Mouse (Mus musculus) right cerebral cortex, adult 2 months (tissue): ENCODE measurements around the gene Ifi27.
"Not testable (repeated sequence)": the region's sequence is repeated elsewhere in the genome, so short reads cannot be mapped to it uniquely, and the experiment has no call there.

Experiments used
- DNase-seq, 2 experiments: peaks; one replicate each; pipeline ENCODE4 v3.0.0; 2021 to 2022; ENCODE audit warnings: low spot score in 2 of 2

Gene Ifi27

DNA sequence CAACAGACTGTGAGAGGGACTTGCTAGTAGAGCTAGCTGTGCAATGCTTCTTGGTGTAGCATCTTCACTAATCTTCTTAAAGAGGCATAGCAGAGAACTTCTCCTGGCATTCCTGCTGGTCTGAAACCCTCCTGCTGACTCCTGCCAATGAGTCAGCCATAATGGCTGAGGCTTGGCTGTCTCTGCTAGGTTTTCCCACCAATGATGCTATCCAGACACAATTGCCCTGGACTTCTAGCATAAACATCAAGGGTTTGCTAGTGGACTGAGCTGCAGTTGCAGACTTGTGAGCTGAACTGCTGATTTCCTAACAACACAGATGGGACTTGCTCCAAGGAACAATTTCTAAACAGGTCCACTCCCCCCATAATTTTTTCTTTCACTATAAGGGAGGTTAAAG lies 19.4 kb downstream of the Ifi27 start:
- no peak for DNase-seq

DNA sequence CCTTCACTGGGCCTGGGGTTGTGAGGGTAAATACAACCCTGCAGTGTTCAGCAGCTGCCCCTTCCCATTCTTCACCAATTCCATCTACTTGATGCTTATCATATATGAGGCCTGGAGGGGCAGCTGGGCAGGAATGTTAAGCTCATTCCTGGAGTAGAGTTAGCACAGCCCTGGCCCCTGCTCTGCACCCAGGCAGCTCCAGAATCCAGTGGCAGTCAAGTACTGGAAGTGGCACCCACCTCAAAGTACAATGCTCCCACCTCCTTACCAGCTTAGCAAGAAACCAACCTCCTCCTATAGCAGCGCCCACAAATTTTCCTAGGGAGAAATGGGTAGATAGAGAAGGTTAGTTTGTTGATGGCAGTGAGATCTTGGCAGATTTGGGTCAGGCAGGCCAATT lies 22.7 kb downstream of the Ifi27 start:
- DNase-seq, result not testable (repeated sequence)

DNA sequence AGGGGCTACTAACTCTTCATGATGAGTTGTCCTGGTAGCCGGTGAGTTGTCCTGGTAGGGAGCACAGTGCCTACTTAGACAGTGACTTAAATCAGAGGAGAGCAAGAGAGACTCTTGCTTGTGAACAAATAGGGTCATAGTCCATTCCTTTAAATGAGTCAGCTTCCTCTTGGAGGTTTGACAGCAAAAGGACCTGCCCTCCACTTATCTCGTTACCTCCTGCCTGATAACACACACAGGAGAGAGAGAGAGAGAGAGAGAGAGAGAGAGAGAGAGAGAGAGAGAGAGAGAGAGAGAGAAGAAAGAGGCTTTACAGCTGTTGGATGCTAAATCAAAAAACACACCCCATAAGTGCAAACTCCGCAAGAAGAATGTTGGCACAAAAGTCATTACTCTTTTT lies 23.1 kb downstream of the Ifi27 start, which contains the start of gene Ifi27l2b:
Ifi27l2b (minus strand) TSS at position 84 of the 400 bp plus-strand sequence.
- DNase-seq, result no peak

DNA sequence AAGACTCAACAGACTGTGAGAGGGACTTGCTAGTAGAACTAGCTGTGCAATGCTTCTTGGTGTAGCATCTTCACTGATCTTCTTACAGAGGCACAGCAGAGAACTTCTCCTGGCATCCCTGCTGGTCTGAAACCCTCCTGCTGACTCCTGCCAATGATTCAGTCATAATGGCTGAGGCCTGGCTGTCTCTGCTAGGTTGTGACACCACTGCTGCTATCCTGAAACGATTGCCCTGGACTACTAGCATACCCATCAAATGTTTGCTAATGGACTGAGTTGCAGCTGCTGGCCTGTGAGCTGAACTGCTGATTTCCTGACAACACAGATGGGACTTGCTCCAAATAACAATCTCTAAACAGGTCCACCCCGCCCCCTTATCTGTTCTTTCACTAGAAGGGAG lies 40.5 kb downstream of the Ifi27 start:
- no peak for DNase-seq

DNA sequence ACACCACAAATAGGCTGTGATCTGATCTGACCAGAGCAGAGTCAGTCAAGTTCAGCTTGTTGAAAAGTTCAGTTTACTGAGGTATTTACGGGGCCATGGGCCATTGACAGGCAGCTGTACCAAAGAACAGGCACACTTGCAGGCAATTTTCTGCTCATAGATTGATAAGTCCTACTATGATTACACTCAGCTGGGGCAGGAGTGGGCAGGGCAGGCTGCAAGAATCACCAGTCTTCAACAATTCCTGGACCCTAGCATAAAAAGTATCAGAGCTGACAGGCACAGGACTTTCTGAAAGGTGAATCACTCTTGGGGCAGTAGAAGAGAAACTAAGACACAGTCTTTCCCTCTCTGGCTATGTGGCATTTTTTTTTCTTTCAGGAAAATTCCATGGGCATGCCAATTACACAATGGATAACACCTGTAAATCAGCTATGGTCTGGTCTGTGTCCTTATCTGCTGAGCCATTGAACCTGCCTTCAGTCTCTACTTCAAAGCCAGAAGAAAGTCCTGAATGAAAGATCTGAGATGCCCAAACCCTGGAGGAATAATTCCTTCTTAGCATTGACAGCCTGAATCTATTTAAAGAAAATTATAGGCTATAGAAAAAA lies 42.9 kb downstream of the Ifi27 start:
- DNase-seq, result no peak

DNA sequence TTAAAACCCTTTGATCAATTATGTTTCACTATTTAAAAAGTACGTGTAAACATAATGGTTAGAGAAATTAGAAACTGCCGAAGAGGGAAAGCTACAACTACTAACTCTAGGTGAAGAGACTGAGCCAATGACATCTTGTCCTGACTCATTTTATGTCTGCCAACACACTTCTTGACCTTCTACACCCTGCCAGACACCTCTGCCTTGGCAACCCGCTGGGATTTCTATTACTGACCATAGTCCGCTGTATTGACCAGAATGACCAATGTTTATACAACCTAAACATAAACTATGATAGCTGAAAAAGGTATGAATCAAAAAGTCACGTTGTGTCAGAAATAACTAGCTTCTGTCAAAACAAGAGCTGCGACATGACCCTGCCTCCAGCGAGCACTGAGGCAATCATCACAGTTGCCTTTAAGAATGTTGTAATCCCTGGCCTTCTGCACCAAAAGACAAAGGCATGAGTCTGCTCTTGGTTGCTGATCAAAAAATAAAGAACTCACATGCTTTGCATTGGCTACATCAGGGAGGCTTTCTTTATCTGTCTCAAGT lies 43.5 kb downstream of the Ifi27 start:
- DNase-seq, result no peak

DNA sequence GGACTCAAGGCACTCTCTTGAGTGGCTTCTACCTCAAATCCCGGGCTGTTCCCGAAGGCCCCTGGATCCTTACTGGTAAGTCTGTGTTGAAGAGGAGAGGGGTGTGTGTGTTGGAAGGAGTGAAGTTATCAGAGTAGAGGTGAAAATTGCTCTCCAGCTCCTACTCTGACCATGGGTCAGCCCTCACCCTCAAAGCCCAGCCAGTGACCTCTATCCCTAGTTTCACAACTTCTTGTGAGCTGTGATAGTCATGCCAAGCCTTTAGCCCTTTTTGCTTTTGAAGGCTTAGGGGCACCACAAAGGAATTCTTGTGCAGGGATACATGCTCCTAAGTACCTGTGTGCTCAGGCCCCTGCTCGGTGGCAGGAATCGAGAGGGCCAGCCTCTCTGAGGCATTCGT lies 47.7 kb downstream of the Ifi27 start:
- no peak for DNase-seq

DNA sequence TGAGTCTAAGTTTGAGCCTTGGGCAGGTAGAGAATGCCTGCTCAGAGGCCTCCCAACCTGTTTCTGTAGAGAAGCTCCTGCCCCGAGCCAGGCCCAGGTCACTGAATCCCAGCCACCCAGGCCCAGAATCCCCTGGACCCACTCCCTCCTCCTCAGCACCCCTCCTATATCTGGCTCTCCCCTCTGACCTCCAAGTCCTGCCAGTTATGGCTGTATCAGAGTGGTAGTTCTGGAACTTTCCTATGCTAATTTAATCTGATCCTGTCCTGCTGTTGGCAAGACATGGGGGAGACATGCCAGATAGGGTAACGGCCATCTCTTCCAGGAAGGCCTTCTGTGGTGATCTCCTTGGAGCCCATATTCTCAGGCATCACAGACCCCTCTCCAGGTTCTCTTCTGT lies 48.8 kb downstream of the Ifi27 start:
- DNase-seq, result no peak

DNA sequence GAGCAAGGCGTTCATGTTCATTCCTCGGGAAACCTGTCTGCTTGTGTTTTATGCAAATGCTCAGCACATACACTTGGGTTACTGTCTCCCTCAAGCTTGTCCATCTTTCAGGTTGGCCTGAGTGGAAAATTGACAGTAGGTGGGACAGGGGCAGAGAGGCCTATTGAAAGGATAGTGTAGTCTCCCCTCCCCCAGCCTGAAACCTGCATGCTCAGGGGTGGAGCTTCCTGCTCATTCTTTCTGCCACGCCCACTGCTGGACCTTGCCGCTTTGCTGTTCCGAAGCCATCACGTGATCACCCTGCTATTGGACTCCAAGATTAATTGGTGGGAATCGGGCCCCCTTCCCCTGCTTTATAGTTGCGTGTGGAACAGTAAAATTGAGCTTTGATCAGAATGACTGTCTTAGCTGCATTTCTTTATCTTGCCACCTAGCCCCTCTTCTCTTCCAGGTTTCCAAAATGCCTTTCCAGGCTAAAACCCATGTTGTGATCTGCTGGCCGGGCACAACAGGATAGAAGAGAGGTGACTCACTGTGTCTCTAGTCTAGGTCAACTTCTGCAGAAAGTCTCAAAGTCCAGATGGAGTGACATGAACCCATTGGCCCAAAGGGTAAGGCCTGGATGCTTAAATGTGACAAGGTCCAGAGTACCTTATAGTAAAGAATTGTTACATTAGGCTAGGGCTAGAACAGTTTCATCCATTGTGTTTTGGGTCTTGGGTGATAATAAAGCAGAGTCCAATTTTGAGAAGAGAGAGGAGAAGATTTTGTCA lies 50.4 kb downstream of the Ifi27 start:
- not testable (repeated sequence) for DNase-seq

DNA sequence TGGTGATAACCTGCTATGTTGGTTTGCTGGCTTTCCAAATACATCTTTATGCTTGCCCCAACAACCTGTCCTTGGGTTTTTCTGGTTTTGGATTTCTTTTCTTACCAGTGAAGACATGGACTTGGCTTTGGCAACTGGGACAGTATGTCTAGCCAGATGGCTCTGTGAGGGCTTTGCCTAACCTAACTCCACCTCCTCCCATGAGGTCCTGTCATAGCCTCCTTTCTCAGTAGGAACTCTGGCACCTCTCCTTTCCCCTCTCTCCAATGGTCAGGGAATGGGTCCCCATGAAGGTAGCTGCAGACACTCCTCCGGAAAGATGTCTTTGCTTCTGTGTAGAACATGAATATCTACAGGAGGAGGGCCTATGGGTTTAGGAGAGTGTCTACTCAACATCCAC lies 52.7 kb downstream of the Ifi27 start:
- DNase-seq, result no peak

DNA sequence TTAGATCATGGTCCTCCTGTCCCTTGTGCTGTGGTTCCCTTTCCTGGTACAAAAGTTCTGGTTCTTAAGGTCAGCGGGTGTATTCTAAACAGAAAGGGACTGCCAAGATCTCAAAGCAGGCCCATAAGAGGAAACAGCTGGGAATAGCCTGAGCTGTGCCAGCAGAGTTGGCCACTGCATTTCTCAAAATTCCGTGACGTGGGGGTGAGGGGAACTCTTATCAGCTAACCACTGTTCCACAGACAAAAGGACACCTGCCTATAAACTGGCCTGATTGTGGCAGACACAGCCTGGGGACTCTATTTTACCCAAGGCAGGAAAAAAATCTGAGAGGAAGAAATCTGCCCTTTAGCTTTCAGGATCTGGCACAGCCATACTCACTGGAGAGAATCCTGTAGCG lies 53.3 kb downstream of the Ifi27 start:
- DNase-seq, result no peak

DNA sequence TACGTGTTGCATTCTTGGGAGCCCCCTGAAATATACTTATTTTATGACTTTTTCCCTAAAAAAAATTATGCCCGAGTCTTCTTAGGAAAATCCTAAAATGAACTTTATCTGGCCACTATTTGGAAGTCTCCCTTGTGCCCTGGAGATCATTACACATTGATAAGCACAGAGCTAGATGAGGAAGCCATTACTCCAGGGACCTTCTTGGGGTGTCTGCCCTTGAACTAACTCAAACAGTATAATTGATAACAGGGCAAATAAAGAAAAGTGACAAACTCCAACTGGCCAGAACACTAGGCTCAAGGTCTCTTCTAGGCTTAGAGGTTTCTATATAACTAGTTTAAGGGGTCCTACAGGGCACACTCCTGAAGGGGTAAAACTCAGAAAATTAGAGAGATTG lies 53.7 kb downstream of the Ifi27 start:
- DNase-seq, result no peak
